Mouse (Mus musculus) heart, adult 2 months (tissue): ENCODE results near the gene Colgalt1. TPM values are rescaled to one million over a fixed set of nuclear protein-coding genes. Genes with fewer than 3 reads are reported as not detected.

ENCODE experiments used
- DNase-seq, 2 experiments: peaks; one replicate each; pipeline ENCODE4 v3.0.0; 2021
- H3K27ac ChIP-seq: fragments of 200-600 bp; 2 replicates; pipeline ENCODE4 v1.8.1; 2022
- H3K27me3 ChIP-seq: fragments of 200-500 bp; 2 replicates; pipeline ENCODE4 v1.6.1; 2012; ENCODE audit warnings: mild to moderate bottlenecking, low read length, inconsistent platforms, mixed read lengths; ENCODE audit not compliant: control insufficient read depth, insufficient read depth
- H3K36me3 ChIP-seq: fragments of 200-500 bp; 2 replicates; pipeline ENCODE4 v1.6.1; 2012; ENCODE audit warnings: low read length, inconsistent platforms; ENCODE audit not compliant: control insufficient read depth, insufficient read depth
- H3K4me1 ChIP-seq: fragments of 200-500 bp; 2 replicates; pipeline ENCODE4 v1.6.1; 2011; ENCODE audit warnings: low read length; ENCODE audit not compliant: control insufficient read depth, insufficient read depth
- H3K4me3 ChIP-seq: fragments of 200-600 bp; 2 replicates; pipeline ENCODE4 v1.8.1; 2022
- H3K79me2 ChIP-seq: fragments of 200-500 bp; replicated peaks from 2 replicates; pipeline ENCODE4 v1.6.1; 2012; ENCODE audit warnings: mild to moderate bottlenecking, inconsistent platforms, low read length, moderate library complexity, mixed read lengths; ENCODE audit not compliant: control insufficient read depth, insufficient read depth
- H3K9ac ChIP-seq: fragments of 200-500 bp; 2 replicates; pipeline ENCODE4 v1.6.1; 2012; ENCODE audit warnings: low read depth, mild to moderate bottlenecking, control low read depth, inconsistent platforms, low read length, mixed read lengths
- CTCF ChIP-seq: fragments of 200-600 bp; IDR thresholded peaks from 2 replicates; pipeline ENCODE4 v1.8.1; 2022; ENCODE audit warnings: antibody characterized with exemption, mild to moderate bottlenecking, moderate library complexity
- EP300 ChIP-seq: fragments of 200-500 bp; IDR thresholded peaks from 2 replicates; pipeline ENCODE4 v1.6.1; 2011; ENCODE audit warnings: low read depth, low read length, control low read depth; ENCODE audit not compliant: insufficient read depth
- POLR2A ChIP-seq: fragments of 200-500 bp; IDR thresholded peaks from 2 replicates; pipeline ENCODE4 v1.6.1; 2011; ENCODE audit warnings: mild to moderate bottlenecking, low read depth, low read length, control low read depth; ENCODE audit not compliant: insufficient read depth
- WGBS: fragments of 180-500 bp; shearing (Covaris S2); methylation state at CpG from one replicate; pipeline ENCODE4 v1.1.7; 2018; 5-methylcytosine and 5-hydroxymethylcytosine counted together
- intact Hi-C: fragments of 180-260 bp; cut with DNase I; formaldehyde crosslinking; loops from one replicate; pipeline ENCODE4 v1.15.1; 2025
- polyA plus RNA-seq: library from polyadenylated mRNA; depleted of rRNA; stranded (reverse); fragments of >200 nt; gene quantifications from 2 replicates; pipeline ENCODE4 v1.2.3, GENCODE M21; 2012
- total RNA-seq, 2 experiments: library from RNA; stranded (reverse); gene quantifications; 2 replicates each; pipeline ENCODE4 v1.2.3; 2021

The Colgalt1 gene
- total and polyA plus RNA-seq, 3 experiments = 39.3 to 55.8 (median 39.6) TPM

GRCm38 (mm10) chr8:71639318-71639717 lies 28.5 kb downstream of the Colgalt1 start:
- Histone ChIP-seq H3K36me3 (no peaks in the 10 kb centered on the region), H3K27ac (no peak overlapping the region), H3K9ac (no peak overlapping the region), H3K4me1 (no peaks in the 10 kb centered on the region), H3K27me3 (no peaks in the 10 kb centered on the region), H3K79me2 (no peaks in the 10 kb centered on the region), H3K4me3 (no peak overlapping the region)
- intact Hi-C loops = no loop called here
- DNase-seq = no peak
- TF ChIP-seq POLR2A (no peak), EP300 (no peak), CTCF (no peak)
- 69% methylated on average over 4 of the region's 4 CpGs for WGBS

GRCm38 (mm10) chr8:71645510-71645909 lies 34.7 kb downstream of the Colgalt1 start:
- no peak for DNase-seq
- 84% methylated on average over 9 of the region's 9 CpGs for WGBS
- Histone ChIP-seq H3K27me3 (no peaks in the 10 kb centered on the region), H3K9ac (no peak overlapping the region), H3K4me3 (no peak overlapping the region), H3K27ac (no peak overlapping the region), H3K4me1 (no peaks in the 10 kb centered on the region), H3K79me2 (no peaks in the 10 kb centered on the region), H3K36me3 (no peaks in the 10 kb centered on the region)
- intact Hi-C loops = no loop called here
- no peak for TF ChIP-seq CTCF
- no peak for TF ChIP-seq POLR2A
- no peak for TF ChIP-seq EP300

- Histone ChIP-seq H3K27me3 (peaks cover 2% of the 10 kb centered on the region), H3K27ac (no peak overlapping the region), H3K4me1 (no peaks in the 10 kb centered on the region), H3K36me3 (no peaks in the 10 kb centered on the region), H3K9ac (no peak overlapping the region), H3K4me3 (no peak overlapping the region), H3K79me2 (no peaks in the 10 kb centered on the region)
- no peak for DNase-seq
- 6% methylated on average over 24 of the region's 24 CpGs for WGBS
- TF ChIP-seq CTCF (no peak), EP300 (no peak), POLR2A (no peak)
- intact Hi-C loops = no loop called here
Observed at GRCm38 (mm10) chr8:71654600-71654999, 43.8 kb downstream of the Colgalt1 start.

- H3K9ac ChIP-seq = no peak overlapping the region
- no peak overlapping the region for H3K27ac ChIP-seq
- H3K36me3 ChIP-seq = no peaks in the 10 kb centered on the region
- no peaks in the 10 kb centered on the region for H3K4me1 ChIP-seq
- WGBS = 26% methylated on average over 9 of the region's 9 CpGs
- intact Hi-C loops = no loop called here
- TF ChIP-seq POLR2A = no peak
- no peak for TF ChIP-seq CTCF
- TF ChIP-seq EP300 = no peak
- no peaks in the 10 kb centered on the region for H3K79me2 ChIP-seq
- no peak for DNase-seq
- H3K4me3 ChIP-seq = no peak overlapping the region
- H3K27me3 ChIP-seq = peaks cover 2% of the 10 kb centered on the region
Observed at GRCm38 (mm10) chr8:71657816-71658215, 47.0 kb downstream of the Colgalt1 start.

DNA sequence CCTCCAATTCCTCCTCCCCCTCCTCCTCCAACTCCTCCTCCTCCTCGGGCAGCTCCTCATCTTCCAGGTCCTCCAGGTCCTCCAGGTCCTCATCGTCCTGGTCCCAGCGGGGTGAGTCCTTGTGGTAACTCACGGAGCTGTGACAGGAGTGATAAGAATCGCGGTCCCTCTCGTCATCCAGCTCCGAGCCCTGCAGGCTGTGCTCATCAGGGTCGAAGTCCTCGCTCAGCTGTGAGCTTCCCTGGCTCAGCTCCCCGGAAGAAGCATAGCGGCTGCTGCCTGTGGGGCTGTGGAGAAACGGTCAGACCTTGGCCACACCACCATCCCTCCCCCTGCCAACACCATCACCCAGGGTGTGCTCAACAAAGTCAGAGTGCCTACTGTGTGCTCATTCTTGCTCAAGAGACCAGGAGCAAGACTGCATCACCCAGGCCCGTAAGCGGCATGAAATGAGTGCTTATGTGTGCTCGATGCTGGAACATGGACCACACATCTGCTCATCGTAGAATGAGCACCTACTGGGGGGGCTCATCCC lies 47.8 kb downstream of the Colgalt1 start:
- Histone ChIP-seq H3K4me3 (no peak overlapping the region), H3K27ac (no peak overlapping the region), H3K27me3 (peaks cover 2% of the 10 kb centered on the region), H3K79me2 (no peaks in the 10 kb centered on the region), H3K36me3 (no peaks in the 10 kb centered on the region), H3K9ac (no peak overlapping the region), H3K4me1 (no peaks in the 10 kb centered on the region)
- intact Hi-C loops = no loop called here
- 24% methylated on average over 17 of the region's 17 CpGs for WGBS
- no peak for DNase-seq
- TF ChIP-seq POLR2A (no peak), EP300 (no peak), CTCF (no peak)

DNA sequence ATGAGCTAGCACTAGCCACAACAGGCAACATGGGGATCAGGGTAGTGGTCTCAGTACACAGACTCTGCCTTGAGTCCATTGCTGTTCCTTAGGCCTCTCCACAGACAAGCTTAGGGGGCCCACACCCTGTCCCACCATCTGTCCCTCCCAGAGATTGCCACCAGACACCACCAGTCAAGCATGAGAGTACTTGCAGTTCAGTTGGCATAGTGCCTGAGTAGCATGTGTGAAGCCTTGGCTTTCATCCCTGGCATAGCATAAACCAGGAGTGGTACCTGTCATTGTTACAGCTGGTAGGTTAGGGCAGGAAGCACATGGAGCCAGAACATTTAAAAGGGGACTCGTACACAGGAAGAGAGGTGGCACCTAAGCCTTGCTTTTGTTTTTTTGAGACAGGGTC lies 49.0 kb downstream of the Colgalt1 start:
- TF ChIP-seq EP300 (no peak), POLR2A (no peak), CTCF (no peak)
- no peaks in the 10 kb centered on the region for H3K4me1 ChIP-seq
- H3K27ac ChIP-seq = no peak overlapping the region
- H3K9ac ChIP-seq = no peak overlapping the region
- whole genome bisulfite sequencing = 41% methylated on average over 1 of the region's 1 CpGs
- no peak for DNase-seq
- H3K36me3 ChIP-seq = no peaks in the 10 kb centered on the region
- H3K4me3 ChIP-seq = no peak overlapping the region
- H3K27me3 ChIP-seq = peaks cover under 1% of the 10 kb centered on the region
- H3K79me2 ChIP-seq = no peaks in the 10 kb centered on the region
- intact Hi-C loops = loop anchor here (1.0 to 5.0 kb wide), 4 partner anchors 47 to 219 kb away; partner anchors contain the start of gene Colgalt1
